Mouse (Mus musculus): Measurements from ENCODE around the gene Tmem123. TPM values are rescaled to one million over a fixed set of nuclear protein-coding genes. Genes with fewer than 3 reads are reported as not detected.

Gene Tmem123
- total RNA-seq (2021): 1 to 10 TPM; 8.8 to 9.5 TPM
- long read RNA-seq, experiment 1, transcript Tmem123-201 (5 exons, 2,907 nt): major isoform, 28 of 30 reads
- long read RNA-seq, experiment 1, partial matches to known transcripts: 0 of 30 reads
- long read RNA-seq, experiment 1, other reads (novel, unspliced or antisense): 2 of 30 reads
- long read RNA-seq, experiment 2, transcript Tmem123-201 (5 exons, 2,907 nt): major isoform, 13 of 15 reads
- long read RNA-seq, experiment 2, partial matches to known transcripts: 2 of 15 reads
- long read RNA-seq, experiment 2, other reads (novel, unspliced or antisense): 0 of 15 reads

DNA sequence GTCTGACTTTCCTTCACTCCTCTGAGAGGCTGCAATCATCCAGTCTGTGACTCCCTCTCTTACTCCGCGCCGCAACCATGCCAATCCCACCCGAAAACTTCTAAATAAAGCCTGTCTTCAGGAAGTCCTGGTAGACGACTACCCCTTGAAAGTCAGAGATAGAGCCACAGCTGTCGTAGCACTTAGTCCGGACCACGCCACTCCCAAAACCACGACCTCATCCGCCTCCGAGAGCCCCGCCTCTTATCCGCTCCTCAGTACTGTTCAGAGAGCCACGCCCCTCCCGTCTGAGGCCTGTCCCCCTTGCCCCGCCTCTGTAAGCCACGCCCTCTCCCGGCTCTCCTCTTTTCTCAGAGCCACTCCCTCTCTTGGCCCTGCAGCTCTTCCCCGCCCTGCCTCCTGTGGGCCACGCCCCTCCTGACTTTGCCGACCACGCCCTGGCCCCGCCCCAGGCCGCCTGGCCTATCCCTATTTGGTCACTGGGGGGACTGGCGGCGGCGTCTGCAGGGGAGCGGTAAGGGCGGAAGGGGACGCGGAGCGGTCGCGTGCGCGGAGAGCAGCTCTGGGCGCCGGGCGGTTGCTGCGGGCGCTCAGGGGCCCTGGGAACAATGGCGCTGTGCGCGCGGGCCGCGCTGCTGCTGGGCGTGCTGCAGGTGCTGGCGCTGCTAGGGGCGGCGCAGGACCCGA is at the start of gene Tmem123:
Tmem123 (plus strand) TSS at position 428 of the 687 bp plus-strand sequence.
- peak; percentile 93 to 94 for DNase-seq (ENCODE audit: low spot score in 2 of 2)

GRCm38 (mm10) chr9:7714062-7714907 is 49.6 kb upstream of the Tmem123 start:
- DNase-seq (ENCODE audit: low spot score in 2 of 2): peak; percentile 30 to 39

GRCm38 (mm10) chr9:7714908-7715175 is 49.0 kb upstream of the Tmem123 start:
- DNase-seq (ENCODE audit: low spot score in 2 of 2): no peak

DNA sequence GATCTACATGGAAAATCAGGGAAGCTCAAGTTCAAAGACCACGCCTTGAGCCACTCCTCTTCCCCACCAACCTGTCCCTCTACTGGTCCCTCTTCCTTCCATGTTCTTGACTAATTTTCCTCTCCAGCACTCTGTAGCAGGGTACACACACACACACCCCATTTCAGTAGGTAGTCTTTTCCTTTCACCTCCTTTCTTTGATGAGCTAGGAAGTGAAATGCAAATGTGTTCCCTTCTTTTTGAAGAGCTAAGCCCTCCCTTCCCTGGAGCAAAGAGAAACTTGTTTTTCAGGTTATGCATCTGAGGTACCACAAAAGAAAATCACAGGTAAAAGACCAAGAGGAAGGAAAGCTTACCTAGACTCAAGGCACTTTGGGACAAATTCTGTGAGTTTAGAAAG is 42.3 kb upstream of the Tmem123 start:
- no peak for DNase-seq (ENCODE audit: low spot score in 2 of 2)

DNA sequence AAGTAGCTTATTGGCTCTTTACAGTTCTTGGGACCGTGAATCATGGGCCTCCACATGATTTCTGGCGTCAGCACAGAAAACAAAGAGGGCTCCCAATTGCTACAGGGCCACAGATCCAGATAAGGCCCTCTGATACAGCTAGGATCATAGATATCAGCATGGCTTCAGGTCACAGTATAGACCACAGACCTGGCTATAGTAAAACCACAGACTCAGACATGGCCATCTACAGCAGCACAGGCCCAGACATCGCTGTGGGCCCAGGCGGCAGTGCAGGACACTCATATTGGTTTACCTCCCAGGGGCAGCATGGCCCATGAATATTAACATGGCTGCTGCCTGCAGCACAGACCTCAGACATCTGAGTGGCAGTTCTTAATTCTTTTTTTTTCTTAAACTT is 34.8 kb upstream of the Tmem123 start:
- DNase-seq (ENCODE audit: low spot score in 2 of 2): no peak

DNA sequence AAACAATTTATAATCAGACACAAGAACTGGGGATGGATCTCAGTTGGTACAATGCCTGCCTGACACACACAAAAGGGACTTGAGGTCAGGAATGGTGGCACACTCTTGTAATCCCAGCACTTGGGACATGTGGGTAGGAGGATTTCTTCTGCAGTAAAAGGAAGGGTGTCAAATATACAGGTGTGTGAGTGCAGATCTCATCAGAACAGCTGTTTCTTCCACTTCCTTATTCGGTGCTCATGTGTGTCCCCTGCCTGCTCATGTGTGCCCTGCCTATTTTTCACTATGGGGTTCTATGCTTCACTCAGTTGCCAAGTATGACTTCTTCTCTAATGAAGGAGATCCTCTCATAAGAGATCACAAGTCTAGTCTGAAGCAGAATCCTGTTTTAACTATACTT is 21.1 kb upstream of the Tmem123 start:
- no peak for DNase-seq (ENCODE audit: low spot score in 2 of 2)

DNA sequence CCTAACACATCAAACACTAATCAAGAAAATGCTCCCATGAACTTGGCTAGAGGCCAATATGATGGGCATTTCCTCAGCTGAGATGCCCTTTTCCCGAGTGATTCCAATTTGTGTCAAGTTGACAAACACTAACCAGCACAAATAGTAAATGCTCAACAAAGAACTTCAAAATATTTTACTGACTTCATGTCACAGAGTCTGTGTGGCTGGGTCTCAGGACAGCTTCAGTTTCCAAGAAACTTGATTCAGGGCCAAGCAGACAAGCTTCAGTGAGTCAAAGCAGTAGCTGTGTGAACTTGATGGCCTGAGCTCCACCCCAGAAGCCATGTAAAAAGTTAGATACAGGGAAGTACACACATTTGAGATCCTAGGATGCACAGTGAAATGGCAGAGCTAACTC is 19.7 kb upstream of the Tmem123 start:
- no peak for DNase-seq (ENCODE audit: low spot score in 2 of 2)

GRCm38 (mm10) chr9:7748881-7749280 is 15.0 kb upstream of the Tmem123 start:
- no peak for DNase-seq (ENCODE audit: low spot score in 2 of 2)

GRCm38 (mm10) chr9:7749537-7749936 is 14.3 kb upstream of the Tmem123 start:
- DNase-seq (ENCODE audit: low spot score in 2 of 2): no peak

GRCm38 (mm10) chr9:7755889-7756423 is 7.9 kb upstream of the Tmem123 start:
- DNase-seq (ENCODE audit: low spot score in 2 of 2): no peak

DNA sequence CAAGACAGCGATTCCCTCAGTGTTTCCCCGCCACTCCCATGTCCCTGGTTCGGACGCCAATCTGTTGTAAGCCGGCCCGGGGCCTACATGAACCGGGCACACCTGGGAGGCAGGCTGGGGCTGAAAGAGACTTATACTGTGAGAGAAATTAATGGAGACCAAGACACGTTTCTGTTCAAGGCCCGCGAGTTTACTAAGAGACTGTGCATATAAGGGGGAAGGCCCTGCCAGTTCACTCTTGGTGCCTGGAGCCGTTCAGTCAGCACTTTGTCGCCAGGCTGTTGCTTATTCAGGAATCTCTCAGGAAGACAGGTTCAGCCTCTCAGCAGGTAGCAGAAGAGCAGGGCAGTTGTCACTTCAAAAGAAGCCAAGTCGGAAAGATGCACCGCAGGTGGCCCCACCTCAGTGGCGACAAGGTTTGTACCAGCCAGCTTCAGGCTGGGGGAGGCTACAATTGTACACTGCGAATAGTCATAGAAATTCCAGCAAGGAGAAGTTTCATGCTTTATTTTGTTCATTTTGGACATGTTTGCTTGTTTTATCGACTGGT is 1.9 kb upstream of the Tmem123 start:
- no peak for DNase-seq (ENCODE audit: low spot score in 2 of 2)

GRCm38 (mm10) chr9:7762741-7763140 is 1.1 kb upstream of the Tmem123 start:
- no peak for DNase-seq (ENCODE audit: low spot score in 2 of 2)

GRCm38 (mm10) chr9:7764463-7764871 is 626 bp downstream of the Tmem123 start:
- no peak for DNase-seq (ENCODE audit: low spot score in 2 of 2)

- no peak for DNase-seq (ENCODE audit: low spot score in 2 of 2)
Measured at GRCm38 (mm10) chr9:7765236-7765635, 1.4 kb downstream of the Tmem123 start.

DNA sequence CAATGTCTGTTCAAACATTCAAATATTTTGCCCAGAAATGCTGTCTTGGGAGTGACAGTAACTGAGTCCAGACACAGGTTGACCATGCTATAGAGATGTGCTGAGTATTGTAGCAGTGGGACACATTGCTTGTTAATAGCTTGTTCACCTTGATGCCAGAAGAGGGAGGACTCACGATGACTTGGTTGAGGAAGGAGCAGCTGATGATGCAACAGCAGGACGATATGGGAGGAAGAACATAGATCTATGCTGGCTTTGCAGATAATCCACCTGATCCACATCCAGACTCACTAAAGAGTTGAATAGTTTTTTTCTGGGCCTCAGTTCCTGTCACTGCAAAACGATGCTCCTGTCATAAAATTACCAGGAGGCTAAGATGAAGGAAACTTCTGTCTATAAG is 2.7 kb downstream of the Tmem123 start:
- DNase-seq (ENCODE audit: low spot score in 2 of 2): no peak

DNA sequence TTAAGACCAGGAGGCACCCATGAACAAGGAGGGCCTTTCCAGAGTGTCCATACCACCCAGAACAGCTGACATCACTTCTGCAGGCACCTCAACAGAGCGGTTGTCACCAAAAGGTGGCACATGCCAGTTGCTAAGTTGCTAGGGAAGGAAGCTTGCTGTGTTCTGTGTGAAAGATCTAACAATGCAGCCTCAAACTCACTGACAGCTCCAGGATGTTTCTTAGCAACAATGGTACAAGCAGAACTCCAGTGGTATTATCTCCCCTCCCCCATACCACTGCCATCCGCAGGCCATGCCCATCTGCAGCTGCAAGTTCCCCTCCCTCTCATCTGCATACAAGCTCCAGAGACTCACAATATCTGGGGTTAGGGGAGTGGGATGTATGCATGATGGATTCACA is 3.7 kb downstream of the Tmem123 start:
- DNase-seq (ENCODE audit: low spot score in 2 of 2): no peak

DNA sequence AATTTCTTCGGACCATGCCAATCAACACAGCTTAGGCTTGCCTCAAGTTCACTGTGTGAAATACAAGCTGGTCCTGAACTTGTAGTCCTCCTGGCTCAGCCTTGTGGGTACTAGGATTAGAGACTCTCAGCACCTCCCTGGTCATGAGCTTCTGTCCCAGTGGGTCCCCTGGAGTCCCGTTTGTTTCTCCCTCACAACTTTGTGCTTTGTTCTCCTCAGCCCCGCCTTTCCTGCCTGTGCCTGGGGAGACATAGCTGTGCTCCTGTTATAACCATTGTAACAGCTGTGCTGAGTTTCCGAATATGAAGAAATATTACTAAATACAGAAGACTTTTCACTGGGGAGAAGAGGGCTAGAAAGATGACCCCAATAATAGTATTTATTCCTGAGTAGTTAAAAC is 5.2 kb downstream of the Tmem123 start:
- no peak for DNase-seq (ENCODE audit: low spot score in 2 of 2)

- DNase-seq (ENCODE audit: low spot score in 2 of 2): no peak
Measured at GRCm38 (mm10) chr9:7769491-7769890, 5.7 kb downstream of the Tmem123 start.

DNA sequence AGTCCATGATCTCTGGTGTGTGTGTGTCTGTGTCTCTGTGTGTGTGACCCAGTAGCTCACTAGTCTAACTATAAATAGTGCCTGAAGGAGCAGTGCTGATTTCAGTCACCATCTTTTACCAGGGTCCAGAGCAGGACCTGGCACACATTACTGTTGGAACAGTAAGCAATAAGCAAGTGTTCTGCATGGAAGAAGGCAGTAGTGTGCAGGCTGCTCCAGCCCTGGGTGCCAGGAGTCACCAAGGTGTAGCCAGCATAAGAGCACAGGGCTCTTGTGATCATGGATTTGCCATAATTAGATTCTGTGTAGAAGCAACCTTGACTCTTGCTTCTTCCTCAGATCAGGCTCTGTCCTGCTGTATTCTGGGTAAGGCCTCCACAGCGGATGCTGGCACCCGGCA is 8.5 kb downstream of the Tmem123 start:
- no peak for DNase-seq (ENCODE audit: low spot score in 2 of 2)

- DNase-seq (ENCODE audit: low spot score in 2 of 2): no peak
Measured at GRCm38 (mm10) chr9:7772773-7773454, 9.1 kb downstream of the Tmem123 start.

GRCm38 (mm10) chr9:7773686-7774085 is 9.8 kb downstream of the Tmem123 start:
- no peak for DNase-seq (ENCODE audit: low spot score in 2 of 2)

Measured in left cerebral cortex, adult 18-20 months (tissue).